18 mouse cellular contexts compared by ENCODE assay signal in genomic region chr7:144450661-144451060, GRCm38 (mm10). TPM values are rescaled to one million over a fixed set of nuclear protein-coding genes. Genes with fewer than 3 reads are reported as not detected.
DNase-seq lines count a peak whose midpoint lies in the region; TF ChIP-seq lines count a peak whose summit lies in the region.
"Had no signal": no experiment of that assay in that cellular context is flagged by ENCODE, and none has a peak within 500 bp of the region (broad histone marks: within the 10 kb centered on the region; RNA-seq: fewer than 3 reads in every experiment).

No protein-coding gene starts in this region.

- no peak for TF ChIP-seq POLR2A in cerebellum, adult 2 months (IDR thresholded peaks at IDR 0.05; ENCODE audit: borderline replicate concordance, insufficient read depth, low read length)
- TF ChIP-seq POLR2A in brain, embryonic 14.5 days (IDR thresholded peaks at IDR 0.05; ENCODE audit: borderline replicate concordance, extremely low read depth, insufficient read depth, insufficient read length, poor library complexity, severe bottlenecking): no peak

- intact Hi-C loops in gastrocnemius, adult 2 months (cut with DNase I): no loop called here

- peak; percentile 30 to 47 for DNase-seq in cerebellum, postnatal 10 days
- no peak for DNase-seq in cerebellum, adult 2 months
- DNase-seq in gastrocnemius, adult 2 months: peak; percentile 71
- no peak for DNase-seq in gastrocnemius, postnatal 4 days (ENCODE audit: low spot score in 2 of 2)
- no peak for DNase-seq in layer of hippocampus, adult 2 months (ENCODE audit: low spot score in 2 of 2)
- DNase-seq in layer of hippocampus, adult 9-11 months: no peak
- DNase-seq in brain, embryonic 14.5 days (ENCODE audit: low read depth): peak; percentile 11
- no peak for DNase-seq in embryo, embryonic 9.5 days (ENCODE audit: extremely low spot score)
- DNase-seq: adrenal gland, adult 2 months; B cell, adult 2 months; cerebellum, adult 8-10 months; cerebellum, postnatal 14 days; heart, adult 11 months; kidney, adult 9 months had no signal

- WGBS in cerebellum, adult 2 months: 62% methylated on average over 9 of the region's 9 CpGs

- H3K4me3 ChIP-seq in cerebellum, adult 2 months (replicated peaks; ENCODE audit: insufficient read depth, low read depth, low read length): no peak overlapping the region
- no peak overlapping the region for H3K4me3 ChIP-seq in gastrocnemius, adult 2 months
- no peak overlapping the region for H3K4me3 ChIP-seq in layer of hippocampus, adult 2 months
- H3K4me3 ChIP-seq: embryonic facial prominence, embryonic 12.5 days; embryonic facial prominence, embryonic 15.5 days; hindbrain, embryonic 13.5 days had no signal

- no peak for TF ChIP-seq CTCF in cerebellum, adult 2 months (IDR thresholded peaks at IDR 0.05; ENCODE audit: borderline replicate concordance, insufficient read depth, low read depth, low read length)
- no peak for TF ChIP-seq CTCF in gastrocnemius, adult 2 months (IDR thresholded peaks at IDR 0.05)
- no peak for TF ChIP-seq CTCF in layer of hippocampus, adult 2 months (conservative IDR thresholded peaks at IDR 0.05)
- TF ChIP-seq CTCF in brain, embryonic 14.5 days (IDR thresholded peaks at IDR 0.05; ENCODE audit: borderline replicate concordance, extremely low read depth, insufficient read depth, insufficient read length): no peak

- peaks cover 9% of the 10 kb centered on the region for H3K4me1 ChIP-seq in cerebellum, adult 2 months (ENCODE audit: control insufficient read depth, insufficient read depth, low read length)
- H3K4me1 ChIP-seq: embryonic facial prominence, embryonic 12.5 days; embryonic facial prominence, embryonic 15.5 days had no signal

- H3K27me3 ChIP-seq in cerebellum, adult 2 months (ENCODE audit: control insufficient read depth, insufficient read depth, low read length): no peaks in the 10 kb centered on the region
- H3K27me3 ChIP-seq: embryonic facial prominence, embryonic 12.5 days; embryonic facial prominence, embryonic 15.5 days; hindbrain, embryonic 13.5 days; Patski had no signal

- H3K27ac ChIP-seq in cerebellum, adult 2 months (ENCODE audit: insufficient read depth, low read length): no peak overlapping the region
- no peak overlapping the region for H3K27ac ChIP-seq in gastrocnemius, adult 2 months
- peak overlapping the region; percentile 75 for H3K27ac ChIP-seq in layer of hippocampus, adult 2 months
- H3K27ac ChIP-seq: embryonic facial prominence, embryonic 12.5 days; embryonic facial prominence, embryonic 15.5 days had no signal

RNA-seq across cellular contexts. Expression of gene Cttn, which starts 20.1 kb away (rescaled TPM):
- 119 and 131 TPM in 2 replicates for polyA plus RNA-seq in cerebellum, adult 2 months (2012; rRNA removed)
- 10 to 100 TPM; 16.3 to 20.7 TPM for total RNA-seq in gastrocnemius, adult 2 months (2021)
- 10 to 100 TPM; 96.3 to 98.5 TPM for total RNA-seq in gastrocnemius, postnatal 4 days (2021)
- 100 to 1,000 TPM; 179 to 181 TPM for total RNA-seq in layer of hippocampus, adult 2 months (2021)
- 171 and 175 TPM in 2 replicates for polyA plus RNA-seq in brain, embryonic 14.5 days (2012; rRNA removed)

Comparison
In these comparisons a context has a peak if more than half of its experiments do, and no peak if none do; other contexts are left out.
1. DNase-seq: peak in cerebellum, postnatal 10 days (2 of 2), gastrocnemius, adult 2 months (single experiment) and brain, embryonic 14.5 days (single experiment); none in cerebellum, adult 2 months (0 of 2), gastrocnemius, postnatal 4 days (0 of 2), layer of hippocampus, adult 2 months (0 of 2), layer of hippocampus, adult 9-11 months (single experiment) and embryo, embryonic 9.5 days (single experiment).
2. RNA of gene Cttn, which starts 20.1 kb away (total RNA-seq): 179 to 181 TPM in layer of hippocampus, adult 2 months and 96.3 to 98.5 TPM in gastrocnemius, postnatal 4 days; 16.3 to 20.7 TPM in gastrocnemius, adult 2 months; every median in the first group is over 4 times any median in the second.